Mouse (Mus musculus) MEL (cell line): Measurements from ENCODE around the gene Telo2.

ENCODE experiments used
- CTCF ChIP-seq, 3 experiments: IDR thresholded peaks in 2 of 3; conservative IDR thresholded peaks in 1 of 3; 2 replicates each; pipeline ENCODE4 v1.5.1; 2011 to 2012; ENCODE audit warnings: low read length in 3 of 3, low read depth in 2 of 3, mild to moderate bottlenecking in 2 of 3, improper control_type of control experiment in 1 of 3, inconsistent platforms in 1 of 3, mixed read lengths in 1 of 3, moderate library complexity in 1 of 3; ENCODE audit not compliant: control insufficient read depth in 1 of 3, insufficient read depth in 1 of 3, poor library complexity in 1 of 3, severe bottlenecking in 1 of 3
- ETS1 ChIP-seq: IDR thresholded peaks from 2 replicates; pipeline ENCODE4 v1.6.1; 2012; ENCODE audit warnings: low read depth, mild to moderate bottlenecking, inconsistent platforms, low read length, improper control_type of control experiment, moderate library complexity
- MAFK ChIP-seq: IDR thresholded peaks from 2 replicates; pipeline ENCODE4 v1.6.1; 2011; ENCODE audit warnings: low read depth, mild to moderate bottlenecking, low read length, improper control_type of control experiment, borderline replicate concordance
- NELFE ChIP-seq: IDR thresholded peaks from 2 replicates; pipeline ENCODE4 v1.6.1; 2011; ENCODE audit warnings: low read depth, low read length, improper control_type of control experiment
- NRF1 ChIP-seq: IDR thresholded peaks from 2 replicates; pipeline ENCODE4 v1.6.1; 2014; ENCODE audit warnings: low read depth, mild to moderate bottlenecking, inconsistent platforms, low read length, improper control_type of control experiment, moderate library complexity; ENCODE audit not compliant: poor library complexity, insufficient read depth, severe bottlenecking
- POLR2A ChIP-seq, 2 experiments: IDR thresholded peaks; 2 replicates each; pipeline ENCODE4 v1.6.1; 2011 to 2012; ENCODE audit warnings: low read length in 2 of 2, mild to moderate bottlenecking in 2 of 2, control low read depth in 1 of 2, improper control_type of control experiment in 1 of 2, low read depth in 1 of 2, moderate library complexity in 1 of 2; ENCODE audit not compliant: control insufficient read depth in 1 of 2, insufficient read depth in 1 of 2, poor library complexity in 1 of 2
- POLR2AphosphoS2 ChIP-seq: IDR thresholded peaks from 2 replicates; pipeline ENCODE4 v1.6.1; 2011; ENCODE audit warnings: low read length, improper control_type of control experiment
- SMC3 ChIP-seq: IDR thresholded peaks from 2 replicates; pipeline ENCODE4 v1.6.1; 2011; ENCODE audit warnings: low read depth, low read length, improper control_type of control experiment
- TAL1 ChIP-seq: IDR thresholded peaks from 2 replicates; pipeline ENCODE4 v1.6.1; 2012; ENCODE audit warnings: mild to moderate bottlenecking, inconsistent platforms, low read length, moderate library complexity, mixed read lengths
- TBP ChIP-seq: IDR thresholded peaks from 2 replicates; pipeline ENCODE4 v1.8.0; 2011; ENCODE audit warnings: low read depth, low read length, improper control_type of control experiment

- TF ChIP-seq SMC3 (no peak), POLR2A (IDR thresholded peaks at IDR 0.05; ENCODE audit: control insufficient read depth in 1 of 2, insufficient read depth in 1 of 2, low read depth in 1 of 2, low read length in 2 of 2, poor library complexity in 1 of 2) (no peak), TAL1 (no peak), ETS1 (no peak), CTCF (IDR thresholded peaks at IDR 0.05 in 2 of 3, conservative IDR thresholded peaks at IDR 0.05 in 1 of 3; ENCODE audit: control insufficient read depth in 1 of 3, insufficient read depth in 1 of 3, low read depth in 2 of 3, low read length in 3 of 3, poor library complexity in 1 of 3, severe bottlenecking in 1 of 3) (no peak), MAFK (no peak), NRF1 (no peak), POLR2AphosphoS2 (no peak), NELFE (no peak), TBP (no peak)
Measured at GRCm38 (mm10) chr17:25082887-25083286, 32.9 kb downstream of the Telo2 start.
